Mouse (Mus musculus) yolk sac, embryonic 10.5 days (tissue): ENCODE results near the gene Msi2.

Experiments used
- DNase-seq: peaks from one replicate; pipeline ENCODE4 v3.0.0-alpha.2; 2017; ENCODE audit warnings: low spot score

Gene Msi2

DNA sequence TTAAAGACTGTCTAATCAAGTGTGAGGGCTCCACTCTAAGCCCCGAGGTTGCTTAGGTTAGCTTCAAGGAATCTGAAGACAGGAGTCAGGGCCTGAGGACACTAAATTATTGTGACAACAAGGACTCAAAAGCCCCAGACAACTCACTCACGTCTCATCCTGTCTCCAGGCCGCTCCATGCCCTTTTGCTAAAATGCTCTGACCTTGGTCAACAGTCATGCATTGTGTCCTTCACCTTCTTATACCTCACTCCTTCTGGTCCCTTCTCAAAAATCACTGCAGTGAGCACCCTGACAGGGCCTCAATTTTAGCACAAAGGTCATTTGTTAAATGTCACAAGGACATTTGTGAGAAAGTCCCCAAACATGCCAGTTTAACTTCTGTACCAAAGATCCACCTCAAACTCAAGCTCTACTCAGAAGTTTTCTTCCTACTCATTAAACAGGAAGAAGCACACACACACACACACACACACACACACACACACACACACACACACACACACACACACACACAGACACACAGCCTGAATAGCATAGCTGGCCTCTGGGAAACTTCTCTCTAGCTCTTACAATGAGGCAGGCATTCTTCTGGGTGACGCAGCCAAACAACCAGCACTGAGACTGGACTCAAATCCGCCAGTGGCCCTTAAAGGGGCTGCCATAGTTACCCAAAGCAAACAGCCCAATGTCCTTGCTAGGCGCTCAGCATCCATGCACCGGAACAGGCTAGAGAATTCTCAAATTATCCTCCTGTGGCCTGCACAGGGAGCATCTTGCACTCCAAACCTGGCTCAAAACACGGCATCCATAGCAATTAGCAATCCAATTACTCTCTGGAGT lies 178.5 kb downstream of the Msi2 start:
- no peak for DNase-seq

DNA sequence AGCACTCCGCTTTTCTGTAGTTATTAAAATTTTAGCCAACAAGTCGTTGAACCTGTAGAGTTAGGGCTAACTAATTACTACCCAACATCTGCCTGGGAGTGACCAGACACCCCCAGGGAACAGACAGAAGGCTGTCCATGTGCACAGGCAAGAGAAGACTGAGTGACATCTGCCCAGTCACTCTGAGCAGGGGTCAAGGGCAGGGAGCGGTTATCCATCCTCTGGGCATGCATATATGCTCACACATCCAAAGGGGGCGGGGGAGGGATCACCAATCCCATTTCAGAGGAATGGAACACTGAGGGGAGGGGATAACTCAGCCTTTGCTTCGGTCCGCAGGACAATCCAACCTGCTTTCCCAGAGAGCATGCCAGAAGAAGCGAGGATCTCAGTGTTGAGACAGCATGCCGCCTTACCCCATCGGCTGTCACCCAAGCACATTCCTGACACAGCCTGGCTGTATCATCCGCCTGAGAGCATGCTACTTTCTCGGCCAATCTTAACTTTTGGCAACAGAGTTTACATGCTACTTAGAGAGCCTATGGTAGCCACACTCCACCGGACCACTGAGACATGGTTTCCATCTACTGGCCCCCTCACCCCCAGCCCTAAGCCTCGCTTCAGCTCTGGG lies 179.5 kb downstream of the Msi2 start:
- no peak for DNase-seq

DNA sequence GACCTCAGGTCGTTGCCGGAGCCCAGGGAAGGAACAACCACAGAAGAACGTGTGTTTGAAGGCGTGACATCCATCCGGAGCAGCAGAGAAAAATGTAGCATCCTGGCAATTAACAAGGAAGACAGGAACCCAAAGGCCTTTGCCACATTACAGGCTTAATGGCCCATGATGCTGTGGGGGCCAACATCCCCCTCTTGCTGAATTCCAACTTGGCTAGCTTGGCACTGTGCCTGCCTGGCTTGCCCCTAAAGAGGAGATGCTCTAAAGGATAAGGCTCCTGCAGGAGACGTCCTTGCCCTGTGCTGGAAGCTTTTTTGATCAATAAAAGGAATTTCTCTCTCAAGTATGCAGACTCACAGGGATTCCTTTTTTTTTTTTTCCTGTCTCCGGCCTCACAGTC lies 181.0 kb downstream of the Msi2 start:
- no peak for DNase-seq

DNA sequence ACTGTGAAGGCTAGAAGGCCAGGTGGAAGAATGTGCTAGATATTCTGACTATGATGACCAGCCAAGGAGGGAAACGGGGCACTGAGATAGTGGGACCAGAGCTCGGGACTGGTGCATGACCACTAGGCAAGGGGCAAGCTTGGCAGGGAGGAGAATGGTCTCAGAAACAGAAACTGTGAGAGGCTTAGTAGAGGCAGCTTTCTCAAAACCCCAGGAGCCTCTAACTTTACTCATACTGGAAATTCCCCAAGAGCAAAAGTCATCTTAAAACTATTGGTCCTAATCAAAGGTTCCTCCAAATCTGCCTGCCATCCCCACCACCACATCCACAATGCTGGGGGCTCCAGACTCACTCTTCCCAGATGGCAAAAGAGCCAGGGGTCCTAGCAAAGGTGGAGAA lies 181.5 kb downstream of the Msi2 start:
- no peak for DNase-seq

DNA sequence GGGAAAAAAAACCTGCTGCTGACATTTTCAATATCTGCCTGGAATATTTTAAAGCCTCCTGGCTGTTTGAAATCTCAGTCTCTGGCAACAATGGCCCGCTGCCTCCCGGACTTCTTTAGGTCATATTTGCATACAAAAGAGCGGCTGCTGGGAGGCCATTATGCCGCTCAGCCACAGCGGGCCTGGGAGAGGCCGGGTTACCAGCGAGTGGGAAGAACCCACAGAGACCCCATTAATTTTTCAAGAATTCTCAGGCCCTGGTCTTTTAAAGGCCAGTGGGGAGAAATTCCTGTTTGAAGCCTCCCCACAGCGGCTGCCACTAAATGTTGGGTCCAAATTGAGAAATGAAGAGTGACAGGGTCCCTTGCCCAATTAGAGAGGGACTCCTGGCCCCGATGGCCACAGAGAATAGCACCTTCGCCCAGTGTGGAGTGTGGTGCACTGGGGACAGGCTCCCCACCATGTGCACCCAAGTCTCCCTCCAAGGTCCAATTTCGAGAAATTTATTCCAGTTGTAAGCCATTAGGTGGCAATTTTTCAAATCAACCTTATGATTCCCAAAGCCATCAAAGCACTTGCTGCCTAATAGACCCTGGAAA lies 183.9 kb downstream of the Msi2 start:
- DNase-seq, result no peak

DNA sequence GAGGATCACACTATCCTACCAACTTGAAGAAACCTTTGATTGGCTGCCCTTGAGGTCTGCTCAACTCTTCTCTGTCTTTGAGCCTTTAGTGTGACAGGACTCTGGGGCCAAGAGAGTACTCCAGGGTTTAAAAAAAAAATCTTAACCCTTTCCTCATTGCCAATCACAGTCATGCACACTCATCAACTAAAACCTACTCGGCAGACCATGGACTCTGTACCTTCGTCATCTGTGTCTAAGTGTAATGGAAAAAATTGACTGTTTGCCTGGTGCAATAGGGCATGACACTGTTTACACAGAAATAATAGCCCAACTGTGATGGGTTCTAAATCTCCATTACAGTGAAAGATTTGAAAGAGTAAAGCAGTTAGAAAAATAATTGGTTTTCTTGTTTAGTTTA lies 186.3 kb downstream of the Msi2 start:
- no peak for DNase-seq

DNA sequence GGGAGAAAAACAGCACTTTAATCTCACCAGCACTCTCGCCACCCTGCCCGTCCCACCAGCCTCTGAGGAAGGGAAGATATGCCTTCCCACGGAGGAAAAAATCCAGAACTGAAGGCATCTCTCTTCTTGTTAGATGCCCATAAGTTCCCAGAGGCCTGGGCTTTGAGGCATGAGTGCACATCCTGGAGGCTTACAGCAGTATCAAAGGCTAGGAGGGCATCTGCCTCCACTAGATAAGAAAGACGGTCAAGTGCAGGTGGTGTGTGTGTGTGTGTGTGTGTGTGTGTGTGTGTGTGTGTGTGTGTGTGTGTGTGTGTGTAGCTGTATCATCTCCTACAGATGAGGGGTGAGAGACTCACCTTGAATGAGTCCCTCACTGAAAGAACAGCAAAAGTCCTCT lies 188.3 kb downstream of the Msi2 start:
- DNase-seq, result no peak

DNA sequence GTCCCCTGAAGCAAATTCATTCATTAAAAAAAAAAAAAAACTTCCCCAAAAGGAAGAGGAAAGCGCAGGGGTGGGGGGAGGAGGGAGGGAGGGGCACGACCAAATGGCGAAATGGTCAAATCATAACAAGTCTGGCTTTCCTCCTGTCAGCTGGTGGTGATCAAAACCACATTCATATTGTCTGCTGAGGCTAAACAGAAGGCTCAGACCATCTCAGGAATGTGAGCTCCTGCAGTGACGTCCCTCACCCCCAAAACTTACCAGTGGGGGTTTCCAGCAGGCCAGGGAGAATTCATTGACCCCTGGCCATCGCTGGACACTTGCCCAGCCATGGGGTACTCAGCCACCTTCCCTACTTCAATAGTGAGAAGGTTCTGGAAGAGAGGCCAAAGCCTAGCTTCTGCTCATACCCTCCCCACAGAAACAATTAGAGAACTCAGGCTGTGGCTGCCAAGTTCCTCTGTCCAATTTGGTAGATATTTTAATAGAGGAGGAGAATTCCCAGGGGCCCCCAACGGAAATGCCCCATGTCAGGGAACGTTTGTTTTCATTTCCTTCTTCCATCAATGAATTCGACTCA lies 189.7 kb downstream of the Msi2 start:
- no peak for DNase-seq

DNA sequence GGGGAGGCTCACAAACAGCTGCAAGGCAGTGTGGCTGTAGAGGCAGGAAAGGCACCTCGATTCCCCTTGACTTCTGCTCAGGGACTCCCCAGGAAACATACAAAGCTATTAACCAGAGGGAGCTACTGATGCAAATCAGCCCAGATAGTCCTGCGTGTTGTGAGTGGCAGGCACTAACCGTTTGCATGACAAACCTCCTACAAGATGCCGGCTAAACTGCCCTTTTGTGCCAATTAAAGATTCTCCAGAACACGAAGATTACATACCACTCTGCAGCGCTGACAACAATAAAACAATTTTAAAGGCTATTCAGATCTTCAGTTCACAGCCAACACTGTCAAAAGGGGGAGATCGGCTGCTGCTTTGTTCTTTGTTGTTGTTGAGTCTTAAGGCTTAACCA lies 191.6 kb downstream of the Msi2 start:
- no peak for DNase-seq

DNA sequence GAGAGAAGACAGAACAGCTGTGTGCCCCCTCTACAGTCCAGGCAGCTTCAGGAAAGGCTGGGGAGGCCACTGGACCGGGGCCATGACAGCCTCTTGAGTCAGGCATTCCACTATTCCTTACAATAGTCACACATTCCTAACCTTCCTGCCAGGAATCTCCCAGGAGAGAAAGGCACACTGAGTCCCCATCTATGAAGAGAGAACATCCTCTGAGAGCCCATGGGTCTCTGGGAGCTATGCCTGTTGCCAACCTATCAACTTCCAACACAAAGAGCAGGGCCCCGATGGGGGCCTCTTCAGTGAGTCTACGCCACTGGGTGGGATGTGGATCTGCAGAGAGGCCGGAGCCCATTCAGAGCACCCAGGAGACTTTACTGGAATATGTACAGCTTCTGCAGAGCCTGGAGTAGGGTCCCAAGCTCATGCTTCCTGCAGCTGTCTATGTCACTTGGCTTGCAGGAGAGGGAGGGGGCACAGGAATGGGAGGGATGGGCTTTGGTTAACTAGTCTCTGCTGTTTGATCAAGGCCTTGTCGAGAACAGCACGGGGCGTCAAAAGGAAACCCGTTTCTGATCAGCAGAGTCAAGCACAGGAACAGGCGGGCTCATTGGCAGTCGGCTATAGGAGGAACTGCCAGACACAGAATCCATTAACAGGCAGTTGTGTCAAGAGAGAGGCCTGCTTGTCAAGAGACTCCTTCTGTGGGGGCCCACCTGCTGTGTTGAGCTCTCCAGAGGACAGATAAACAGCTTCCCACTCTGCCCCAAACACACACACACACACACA lies 193.3 kb downstream of the Msi2 start:
- DNase-seq, result no peak

DNA sequence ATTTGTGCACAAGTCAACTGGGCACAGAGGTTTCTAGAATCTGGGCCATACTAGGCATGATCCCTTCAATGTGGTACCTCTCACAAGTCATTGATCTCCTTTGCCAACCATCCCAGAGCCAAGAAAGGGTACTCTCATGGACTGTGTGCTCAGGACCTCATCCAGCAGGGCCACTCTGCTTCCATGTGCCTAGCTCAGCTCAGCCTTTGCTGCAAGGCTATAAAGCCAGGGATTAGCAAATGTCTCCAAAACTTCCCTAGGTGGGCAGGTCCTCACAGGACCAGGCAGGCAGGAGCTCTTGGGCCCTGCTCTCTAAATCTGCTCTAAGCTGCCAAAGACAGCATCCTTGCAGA lies 193.9 kb downstream of the Msi2 start:
- DNase-seq, result no peak

DNA sequence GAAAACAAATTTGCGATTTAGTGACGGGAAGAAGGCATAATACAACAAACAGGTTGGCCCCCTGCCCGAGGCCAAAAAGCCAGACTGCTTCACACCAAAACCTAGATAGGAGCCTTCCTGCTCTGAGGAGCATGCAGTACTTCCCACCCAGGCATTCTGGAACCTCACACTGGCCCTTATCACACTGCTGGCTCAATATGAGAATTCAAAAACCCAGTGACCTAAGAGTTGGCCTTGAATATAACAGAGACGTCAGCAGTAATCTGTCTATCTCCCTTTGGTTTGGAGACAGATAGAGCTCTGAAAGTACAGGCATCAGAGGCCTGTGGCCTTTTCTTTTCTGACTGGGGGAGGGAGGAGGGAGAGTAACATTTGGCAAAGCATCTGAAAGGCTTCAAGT lies 194.4 kb downstream of the Msi2 start:
- no peak for DNase-seq

DNA sequence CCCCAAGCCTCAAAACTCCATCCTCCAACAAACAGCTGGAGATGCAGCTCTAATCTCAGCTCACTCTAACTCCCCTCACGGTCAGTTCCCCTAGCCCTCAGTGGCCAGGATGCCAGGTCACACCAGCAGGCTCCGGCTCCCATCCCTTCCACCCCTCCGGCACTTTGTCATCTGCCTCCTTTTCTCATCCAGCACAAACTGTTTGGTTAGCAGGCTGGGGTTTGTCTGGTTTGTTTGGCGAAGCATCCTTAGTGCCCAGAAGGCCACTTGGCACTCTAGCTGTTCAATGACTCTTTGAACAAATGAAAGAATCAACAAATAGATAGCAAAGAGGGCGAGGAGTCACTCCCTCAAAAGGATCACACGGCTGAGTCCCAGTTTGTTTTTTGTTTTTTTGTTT lies 194.8 kb downstream of the Msi2 start:
- DNase-seq, result no peak

DNA sequence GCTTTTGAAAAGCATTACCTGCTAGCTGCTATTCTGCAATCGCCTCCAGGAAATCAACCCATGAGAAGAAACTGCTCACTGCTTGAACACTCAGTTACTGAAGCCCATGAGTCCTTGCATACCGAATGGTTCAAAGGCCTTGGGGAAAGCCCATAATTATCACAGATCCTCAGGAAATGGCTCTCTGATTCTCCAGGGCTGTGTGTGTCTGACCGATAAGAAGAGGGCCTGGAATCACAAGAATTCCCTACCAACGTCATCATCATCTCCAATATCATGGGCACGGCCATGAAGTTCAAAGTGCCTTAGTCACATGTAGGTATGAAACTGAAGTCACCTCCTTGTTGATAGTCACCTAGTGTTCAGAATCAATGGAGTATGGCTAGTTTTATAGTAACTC lies 196.2 kb downstream of the Msi2 start:
- DNase-seq, result no peak

DNA sequence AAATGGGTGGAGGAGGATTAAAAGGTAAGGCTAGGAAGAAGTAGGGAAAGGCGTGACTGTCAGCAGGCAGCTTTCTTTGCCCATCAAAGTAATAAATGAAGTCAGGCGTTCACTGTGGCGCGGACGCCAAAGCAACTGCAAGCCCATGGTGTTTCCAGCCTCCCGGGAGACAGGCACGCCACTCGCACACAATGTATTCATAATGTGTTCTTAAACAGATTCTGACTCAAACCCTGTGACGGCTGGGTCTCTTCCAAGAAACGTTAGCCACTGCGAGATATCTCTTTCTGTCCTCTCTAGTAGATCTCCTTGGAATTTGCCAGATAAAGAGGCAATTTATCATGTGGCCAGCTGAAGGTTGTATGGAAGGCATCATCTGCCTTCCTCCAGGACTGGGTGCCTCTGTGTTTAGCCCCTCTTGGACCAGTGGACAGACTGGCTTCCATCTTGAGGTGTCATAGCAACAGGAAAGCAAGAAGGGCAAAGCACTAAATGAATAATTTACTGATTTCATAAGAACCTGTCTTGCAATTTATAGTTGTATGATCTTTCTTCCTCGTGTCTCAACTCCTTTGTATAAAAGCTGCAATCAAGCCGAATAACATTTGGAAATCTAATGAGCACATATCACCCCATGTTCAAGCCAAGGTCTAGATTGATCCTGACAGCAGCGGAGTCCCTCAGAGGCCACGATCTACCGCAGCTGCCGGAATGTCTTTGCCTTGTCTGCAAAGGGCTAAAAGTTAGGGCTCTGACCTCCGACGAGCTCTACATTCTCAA lies 197.2 kb downstream of the Msi2 start:
- no peak for DNase-seq

DNA sequence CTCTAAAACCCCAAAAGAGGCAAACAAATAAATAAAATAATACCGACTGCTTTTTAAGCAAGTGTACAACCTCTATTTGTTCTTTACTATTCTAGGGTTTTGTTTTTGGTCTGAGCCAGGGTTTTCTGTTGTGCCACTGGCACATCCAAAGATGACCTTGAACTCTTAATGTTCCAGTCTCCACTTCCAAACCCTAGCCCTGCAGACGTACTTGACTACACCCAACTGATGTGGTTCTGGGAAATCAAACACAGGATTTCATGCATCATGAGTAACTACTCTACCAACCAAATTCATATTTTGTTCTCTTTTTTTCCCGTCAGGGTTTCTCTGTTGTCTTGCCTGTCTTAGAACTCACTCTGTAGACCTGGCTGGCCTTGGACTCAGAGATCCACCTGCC lies 200.0 kb downstream of the Msi2 start:
- no peak for DNase-seq

DNA sequence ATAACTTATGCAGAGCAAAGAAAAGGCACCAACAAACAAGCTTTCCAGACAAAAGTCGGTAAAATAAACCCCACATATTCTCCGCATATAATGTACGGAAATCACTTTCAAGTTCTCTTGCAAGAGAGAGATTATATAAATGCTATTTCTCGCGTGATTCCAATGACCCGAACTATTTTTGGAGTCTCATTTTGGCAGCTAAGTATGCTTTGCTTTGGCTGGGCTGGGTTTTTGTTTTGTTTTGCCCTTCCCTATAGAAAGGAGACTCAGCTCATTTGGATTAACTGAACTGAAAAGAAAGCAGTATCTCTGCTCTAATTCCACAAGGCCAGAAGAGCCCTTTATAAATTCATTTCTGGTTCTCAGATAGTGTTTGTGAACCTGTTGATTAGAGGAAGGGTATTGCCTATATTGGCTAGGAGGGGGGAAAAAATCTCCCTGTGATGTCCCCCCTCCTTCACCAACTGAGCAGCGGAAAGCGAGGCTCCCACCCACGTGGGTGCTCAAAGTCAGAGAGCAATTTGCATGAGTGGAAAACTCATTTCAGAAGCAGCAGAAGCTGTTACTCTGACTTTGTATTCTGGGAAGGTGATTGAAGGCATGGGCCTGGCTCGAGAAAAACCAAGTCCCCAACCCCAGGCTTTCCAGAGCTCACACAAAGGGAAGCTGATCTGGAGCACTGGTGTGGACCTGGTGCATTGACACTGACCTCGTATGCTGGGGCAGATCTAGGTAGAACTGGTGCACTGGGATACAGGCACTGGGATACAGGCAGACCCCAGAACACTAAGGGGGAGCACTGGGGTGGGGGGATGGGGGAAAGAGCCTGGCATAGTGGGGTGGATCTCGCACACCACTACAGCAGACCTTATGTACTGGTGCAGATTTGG lies 201.5 kb downstream of the Msi2 start:
- DNase-seq, result no peak

DNA sequence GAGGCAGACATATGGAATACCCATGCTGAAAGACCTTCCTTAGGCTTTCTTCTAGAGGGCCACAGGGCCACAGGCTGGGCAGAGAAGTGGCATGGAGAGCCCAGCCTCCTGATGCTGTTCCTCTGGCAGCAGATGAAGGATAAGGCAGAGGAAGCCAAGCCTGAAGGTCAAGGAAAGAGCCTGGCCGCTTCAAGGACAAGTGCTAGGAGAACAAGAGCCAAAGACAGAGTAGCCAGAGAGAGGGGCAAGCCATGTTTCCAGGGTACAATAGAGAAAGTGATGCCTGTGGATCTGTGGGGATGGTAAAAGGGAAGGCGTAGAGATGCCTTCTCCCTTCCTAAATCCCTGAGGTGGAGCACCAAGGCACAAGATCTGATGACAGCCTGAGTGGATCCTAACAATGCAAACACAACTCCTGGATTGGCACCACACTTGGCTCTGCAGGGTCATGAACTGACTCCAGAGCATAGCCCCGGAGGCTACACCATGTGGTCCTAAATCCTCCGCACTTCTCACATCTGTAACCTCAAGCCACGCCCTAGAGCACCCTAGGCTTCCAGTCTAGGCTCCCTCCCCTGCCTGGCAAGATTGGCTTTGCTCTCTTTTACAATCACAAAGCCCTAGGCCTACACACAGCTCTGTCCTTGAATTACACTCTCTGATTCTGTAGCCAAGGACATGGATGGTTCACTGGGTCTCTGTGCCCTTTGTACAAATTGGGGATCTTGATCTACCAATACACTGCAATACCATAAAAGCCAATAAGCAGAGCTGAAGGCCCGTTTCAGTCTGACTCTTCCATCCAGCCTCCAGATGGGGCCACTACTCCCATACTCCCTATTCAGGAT lies 202.4 kb downstream of the Msi2 start:
- DNase-seq, result no peak

DNA sequence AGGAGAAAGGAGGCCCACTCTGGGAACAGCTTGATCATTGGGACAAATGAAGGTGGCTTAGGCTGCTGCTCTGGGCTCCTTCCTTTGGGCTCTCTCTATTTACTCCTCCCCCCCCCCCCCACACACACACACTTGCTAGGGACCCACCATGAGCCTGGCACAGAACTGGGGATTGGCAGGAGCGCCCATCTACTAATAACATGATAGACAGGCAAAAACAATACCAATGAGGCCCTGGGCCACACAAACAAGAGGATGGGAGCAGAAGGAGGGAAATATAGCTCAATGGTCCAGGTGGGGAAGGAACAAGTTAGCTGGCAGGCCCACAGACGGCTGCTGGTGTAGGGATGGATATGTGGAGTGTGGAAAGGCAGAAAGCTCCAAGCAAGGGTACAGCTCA lies 203.0 kb downstream of the Msi2 start:
- DNase-seq, result no peak
